Mouse (Mus musculus) ES-E14 (cell line): ENCODE results near the gene Endou. TPM values are rescaled to one million over a fixed set of nuclear protein-coding genes. Genes with fewer than 3 reads are reported as not detected.

Source experiments
- DNase-seq: peaks from one replicate; pipeline ENCODE4 v3.0.0-alpha.2; 2013; ENCODE audit warnings: low read depth, low spot score
- H3K27ac ChIP-seq: 2 replicates; pipeline ENCODE4 v1.5.1; 2012; ENCODE audit warnings: low read depth, mild to moderate bottlenecking, low read length, moderate library complexity, mixed read lengths; ENCODE audit not compliant: poor library complexity, insufficient read depth, severe bottlenecking
- H3K36me3 ChIP-seq: 2 replicates; pipeline ENCODE4 v1.6.1; 2012; ENCODE audit warnings: mild to moderate bottlenecking, low read length, moderate library complexity, mixed read lengths; ENCODE audit not compliant: control insufficient read depth, poor library complexity, insufficient read depth, severe bottlenecking
- H3K4me1 ChIP-seq, 2 experiments: fragments of 150-350 bp in 1 of 2; sonication (generic) in 1 of 2; 2 replicates each; pipeline ENCODE4 v1.6.1; 2012; ENCODE audit warnings: low read length in 2 of 2, mild to moderate bottlenecking in 1 of 2, mixed read lengths in 1 of 2; ENCODE audit not compliant: control insufficient read depth in 2 of 2, insufficient read depth in 2 of 2, poor library complexity in 1 of 2
- H3K4me3 ChIP-seq, 2 experiments: fragments of 150-350 bp in 1 of 2; sonication (generic) in 1 of 2; 2 replicates each; pipeline ENCODE4 v1.5.1; 2012; ENCODE audit warnings: low read length in 2 of 2, low read depth in 1 of 2, mild to moderate bottlenecking in 1 of 2, mixed read lengths in 1 of 2; ENCODE audit not compliant: insufficient read depth in 1 of 2, poor library complexity in 1 of 2, severe bottlenecking in 1 of 2
- H3K9ac ChIP-seq: 2 replicates; pipeline ENCODE4 v1.6.1; 2012; ENCODE audit warnings: low read depth, mild to moderate bottlenecking, low read length, mixed read lengths; ENCODE audit not compliant: poor library complexity, insufficient read depth, severe bottlenecking
- H3K9me3 ChIP-seq: fragments of 150-350 bp; sonication (generic); 2 replicates; pipeline ENCODE4 v1.6.1; 2012; ENCODE audit warnings: low read depth, mild to moderate bottlenecking, low read length; ENCODE audit not compliant: control insufficient read depth, insufficient read depth
- CHD2 ChIP-seq: IDR thresholded peaks from 2 replicates; pipeline ENCODE4 v1.6.1; 2014; ENCODE audit warnings: mild to moderate bottlenecking, low read depth, low read length, inconsistent platforms
- HCFC1 ChIP-seq: IDR thresholded peaks from 2 replicates; pipeline ENCODE4 v1.6.1; 2012; ENCODE audit warnings: low read length, inconsistent platforms, borderline replicate concordance; ENCODE audit not compliant: insufficient read depth
- MAFK ChIP-seq: IDR thresholded peaks from 2 replicates; pipeline ENCODE4 v1.6.1; 2014; ENCODE audit warnings: mild to moderate bottlenecking, low read depth, low read length, inconsistent platforms; ENCODE audit not compliant: insufficient read depth
- ZC3H11A ChIP-seq: IDR thresholded peaks from 2 replicates; pipeline ENCODE4 v1.6.1; 2012; ENCODE audit warnings: low read depth, mild to moderate bottlenecking, inconsistent platforms, low read length, borderline replicate concordance
- ZNF384 ChIP-seq: IDR thresholded peaks from 2 replicates; pipeline ENCODE4 v1.6.1; 2012; ENCODE audit warnings: low read depth, low read length, inconsistent platforms
- in situ Hi-C, 2 experiments: fragments of 600-800 bp; cut with MboI; formaldehyde crosslinking; loops; one replicate each; pipeline ENCODE4 v1.15.1; 2025; ENCODE audit warnings: low sequenced_read_pairs in 2 of 2, inconsistent platforms in 1 of 2; ENCODE audit not compliant: unreplicated experiment in 2 of 2
- total RNA-seq: library from RNA; depleted of rRNA; stranded (reverse); fragments of 300-350 nt; gene quantifications from 2 replicates; pipeline ENCODE4 v1.2.3, GENCODE M21; 2012; rRNA removed

Gene Endou
- total RNA-seq, 1 experiment = 0.31 TPM

DNA sequence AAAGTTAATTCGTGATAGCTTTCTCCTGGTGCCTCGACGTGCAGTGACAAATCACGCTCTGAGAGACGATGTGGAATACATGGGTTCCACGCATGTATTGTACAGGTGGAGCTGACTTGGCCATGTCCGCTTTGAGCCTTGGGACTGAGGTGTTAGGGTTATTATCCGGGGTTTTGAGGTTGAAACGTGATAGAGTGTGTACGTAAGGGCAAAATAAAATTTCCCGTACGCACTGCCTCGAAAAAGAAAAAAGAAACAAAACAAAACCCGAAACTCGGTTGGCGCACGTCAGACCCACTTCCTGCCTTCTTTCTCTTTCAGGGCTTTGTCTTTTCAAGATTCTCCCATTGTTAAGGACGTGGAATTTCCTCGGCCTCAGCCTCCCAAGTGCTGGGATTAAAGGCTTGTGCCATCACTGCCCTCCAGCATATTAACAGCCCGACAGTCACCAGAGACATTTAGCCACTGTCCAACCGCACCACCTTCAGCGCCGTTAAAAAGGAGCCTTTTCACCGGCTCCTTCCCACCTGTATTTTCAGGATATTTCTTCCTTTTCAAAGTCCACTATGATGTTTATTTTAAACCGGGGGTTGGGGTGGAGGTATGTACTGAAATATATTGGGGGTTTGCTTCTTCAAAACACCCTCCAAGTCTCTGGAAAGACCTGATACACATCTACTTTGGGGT, 65.2 kb downstream of the Endou start:
- Histone ChIP-seq H3K36me3 (no peaks in the 10 kb centered on the region), H3K27ac (no peak overlapping the region), H3K9me3 (no peaks in the 10 kb centered on the region), H3K9ac (no peak overlapping the region), H3K4me1 (peaks cover 0 to 7% of the 10 kb centered on the region in 2 experiments; a peak in 3 of 4 replicates), H3K4me3 (no peak overlapping the region)
- in situ Hi-C loops = no loop called here
- no peak for DNase-seq
- TF ChIP-seq ZC3H11A (no peak), HCFC1 (no peak), CHD2 (no peak)

DNA sequence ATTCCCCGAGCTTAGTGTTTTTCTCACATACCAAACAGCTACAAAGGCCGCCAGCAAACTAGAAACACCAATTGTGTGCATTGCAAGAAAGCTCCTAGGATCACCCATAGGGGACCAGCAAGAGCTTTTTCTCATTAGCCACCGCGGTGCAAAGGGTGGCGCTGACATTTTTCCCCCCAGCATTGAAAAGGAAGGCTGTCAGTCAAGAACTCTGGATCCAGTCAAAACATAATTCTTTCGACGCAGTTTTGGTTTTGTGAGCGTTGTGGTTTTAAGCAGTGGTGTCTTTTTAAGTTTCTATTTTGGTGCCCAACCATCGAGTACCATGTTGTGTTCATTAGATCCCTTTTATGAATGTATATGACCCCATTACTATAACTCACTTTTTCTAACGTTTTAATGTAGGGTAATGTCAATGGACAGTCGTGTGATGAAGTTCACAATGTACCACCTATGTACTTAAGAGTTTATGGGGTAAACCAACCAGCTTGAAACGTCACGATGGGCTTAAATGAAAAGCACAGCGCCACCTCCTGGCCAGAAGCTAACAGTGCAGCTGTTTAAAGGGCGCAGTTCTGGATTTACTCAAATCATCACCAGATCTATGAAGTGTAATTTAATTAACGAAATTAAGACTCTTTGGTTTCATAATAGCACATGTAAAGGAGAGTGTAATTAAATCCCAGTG, 66.0 kb downstream of the Endou start:
- peak; percentile 62 for DNase-seq
- Histone ChIP-seq H3K4me3 (no peak overlapping the region), H3K27ac (no peak overlapping the region), H3K36me3 (no peaks in the 10 kb centered on the region), H3K9me3 (no peaks in the 10 kb centered on the region), H3K9ac (no peak overlapping the region), H3K4me1 (peaks cover 0 to 7% of the 10 kb centered on the region in 2 experiments; a peak in 3 of 4 replicates)
- TF ChIP-seq MAFK (no peak), ZC3H11A (peak; percentile 18; the same call in 1 of the 2 replicates)
- in situ Hi-C loops = no loop called here

DNA sequence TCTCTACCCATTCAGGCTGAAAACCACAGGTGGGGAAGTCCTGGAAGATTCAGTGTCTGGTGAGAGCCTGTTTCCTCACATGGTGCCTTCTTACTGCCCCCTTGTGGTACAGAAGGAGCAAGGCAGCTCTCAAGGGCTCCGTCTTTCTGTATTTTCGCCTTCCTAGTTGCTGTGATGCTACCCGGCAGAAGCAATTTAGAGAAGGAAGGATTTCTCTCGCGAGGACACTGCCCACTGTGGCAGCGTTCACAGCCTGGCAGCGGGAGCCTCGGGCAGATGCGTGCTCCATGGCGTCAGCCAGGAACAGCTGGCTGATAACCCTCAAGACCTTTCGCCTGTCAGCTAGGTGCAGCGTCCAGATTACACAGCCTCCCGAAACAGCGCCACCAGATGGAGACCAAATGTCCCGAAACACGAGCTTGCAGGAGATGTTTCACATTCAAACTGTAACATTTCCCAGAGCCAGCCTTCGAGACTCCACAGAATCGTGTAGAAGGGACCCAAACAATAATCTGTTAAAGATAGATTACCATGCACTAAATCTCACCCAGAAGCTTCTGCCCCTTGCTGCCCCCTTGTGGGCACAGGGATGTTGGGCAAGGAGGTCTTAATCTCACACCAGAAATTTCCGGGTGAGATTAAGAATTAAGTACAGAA, 67.3 kb downstream of the Endou start:
- peak overlapping the region; percentile 57 to 64 for H3K4me3 ChIP-seq
- H3K36me3 ChIP-seq = no peaks in the 10 kb centered on the region
- no peaks in the 10 kb centered on the region for H3K9me3 ChIP-seq
- peaks cover 0 to 7% of the 10 kb centered on the region in 2 experiments; a peak in 3 of 4 replicates for H3K4me1 ChIP-seq
- TF ChIP-seq ZC3H11A = peak; percentile 77
- TF ChIP-seq ZNF384 = no peak
- TF ChIP-seq CHD2 = no peak
- no peak for TF ChIP-seq HCFC1
- no peak for TF ChIP-seq MAFK
- DNase-seq = peak; percentile 81
- no peak overlapping the region for H3K27ac ChIP-seq
- peak overlapping the region; percentile 63; the same call in 1 of the 2 replicates for H3K9ac ChIP-seq
- in situ Hi-C loops = no loop called here

Other genes with a start within 250 kb of the Endou start
- 23.1 and 32.2 TPM in 2 replicates for gene Rpap3, start 25.5 kb downstream of the Endou start, total RNA-seq
- 12.5 and 12.7 TPM in 2 replicates for gene Rapgef3, start 36.6 kb upstream of the Endou start, total RNA-seq
- gene Slc48a1, start 47.2 kb upstream of the Endou start, total RNA-seq = 15.8 and 18.6 TPM in 2 replicates
- 4.4 and 7.4 TPM in 2 replicates for gene Hdac7, start 113.2 kb upstream of the Endou start, total RNA-seq
- gene Vdr, start 179.3 kb upstream of the Endou start, total RNA-seq = 0.11 and 0.22 TPM in 2 replicates
- 20.2 TPM in 2 replicates for gene Tmem106c, start 232.9 kb upstream of the Endou start, total RNA-seq